Mouse (Mus musculus) MEL (cell line): ENCODE data around the gene Fnbp1.

Experiments used
- CHD1 ChIP-seq: IDR thresholded peaks from 2 replicates; pipeline ENCODE4 v1.6.1; 2012; ENCODE audit warnings: low read depth, mild to moderate bottlenecking, inconsistent platforms, low read length, improper control_type of control experiment
- CHD2 ChIP-seq: IDR thresholded peaks from 2 replicates; pipeline ENCODE4 v1.6.1; 2011; ENCODE audit warnings: low read length, improper control_type of control experiment
- CTCF ChIP-seq, 3 experiments: IDR thresholded peaks in 2 of 3; conservative IDR thresholded peaks in 1 of 3; 2 replicates each; pipeline ENCODE4 v1.5.1; 2011 to 2012; ENCODE audit warnings: low read length in 3 of 3, low read depth in 2 of 3, mild to moderate bottlenecking in 2 of 3, improper control_type of control experiment in 1 of 3, inconsistent platforms in 1 of 3, mixed read lengths in 1 of 3, moderate library complexity in 1 of 3; ENCODE audit not compliant: control insufficient read depth in 1 of 3, insufficient read depth in 1 of 3, poor library complexity in 1 of 3, severe bottlenecking in 1 of 3
- ELF1 ChIP-seq: IDR thresholded peaks from 2 replicates; pipeline ENCODE4 v1.6.1; 2014; ENCODE audit warnings: low read depth, mild to moderate bottlenecking, inconsistent platforms, low read length, improper control_type of control experiment, moderate library complexity
- EP300 ChIP-seq, 2 experiments: IDR thresholded peaks; 2 replicates each; pipeline ENCODE4 v1.6.1; 2011; ENCODE audit warnings: improper control_type of control experiment in 2 of 2, low read length in 2 of 2, low read depth in 1 of 2, mild to moderate bottlenecking in 1 of 2
- HCFC1 ChIP-seq: IDR thresholded peaks from 2 replicates; pipeline ENCODE4 v1.6.1; 2012; ENCODE audit warnings: low read depth, mild to moderate bottlenecking, inconsistent platforms, low read length, improper control_type of control experiment, moderate library complexity
- MAX ChIP-seq: IDR thresholded peaks from 2 replicates; pipeline ENCODE4 v1.6.1; 2011; ENCODE audit warnings: low read length, improper control_type of control experiment
- MEF2A ChIP-seq: IDR thresholded peaks from 2 replicates; pipeline ENCODE4 v1.6.1; 2014; ENCODE audit warnings: low read depth, mild to moderate bottlenecking, inconsistent platforms, low read length, improper control_type of control experiment; ENCODE audit not compliant: poor library complexity, insufficient replicate concordance, severe bottlenecking; ENCODE audit errors: extremely low read depth
- MXI1 ChIP-seq: IDR thresholded peaks from 2 replicates; pipeline ENCODE4 v1.6.1; 2011; ENCODE audit warnings: mild to moderate bottlenecking, low read depth, low read length, improper control_type of control experiment
- POLR2A ChIP-seq, 2 experiments: IDR thresholded peaks; 2 replicates each; pipeline ENCODE4 v1.6.1; 2011 to 2012; ENCODE audit warnings: low read length in 2 of 2, mild to moderate bottlenecking in 2 of 2, control low read depth in 1 of 2, improper control_type of control experiment in 1 of 2, low read depth in 1 of 2, moderate library complexity in 1 of 2; ENCODE audit not compliant: control insufficient read depth in 1 of 2, insufficient read depth in 1 of 2, poor library complexity in 1 of 2
- ZC3H11A ChIP-seq: IDR thresholded peaks from 2 replicates; pipeline ENCODE4 v1.6.1; 2012; ENCODE audit warnings: low read depth, mild to moderate bottlenecking, inconsistent platforms, low read length, improper control_type of control experiment
- ZKSCAN1 ChIP-seq: IDR thresholded peaks from 2 replicates; pipeline ENCODE4 v1.6.1; 2012; ENCODE audit warnings: low read depth, mild to moderate bottlenecking, inconsistent platforms, low read length, improper control_type of control experiment, moderate library complexity

DNA sequence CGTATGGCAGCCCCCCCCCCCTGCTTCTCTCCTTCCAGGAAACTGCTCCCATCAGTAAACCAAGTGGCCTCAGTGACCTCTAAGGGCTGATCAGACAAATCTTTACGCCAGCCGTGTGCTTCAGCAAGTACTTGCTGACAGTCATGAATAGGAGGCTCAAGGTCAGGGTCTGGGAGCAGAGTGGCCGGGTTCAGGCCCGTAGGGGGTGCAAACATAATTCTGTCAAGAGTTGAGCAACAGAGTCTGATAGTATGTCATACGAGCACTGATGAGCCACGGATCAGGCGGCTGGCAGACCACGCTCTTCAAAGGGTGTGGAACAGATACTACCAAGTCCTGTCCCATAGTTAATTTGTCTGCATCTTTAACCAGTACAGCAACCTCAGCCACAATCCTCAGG is 151.6 kb downstream of the Fnbp1 start:
- TF ChIP-seq POLR2A (IDR thresholded peaks at IDR 0.05; ENCODE audit: control insufficient read depth in 1 of 2, insufficient read depth in 1 of 2, low read depth in 1 of 2, low read length in 2 of 2, poor library complexity in 1 of 2) = no peak
- TF ChIP-seq EP300 (IDR thresholded peaks at IDR 0.05; ENCODE audit: low read depth in 1 of 2, low read length in 2 of 2) = no peak
- TF ChIP-seq MXI1 = no peak
- no peak for TF ChIP-seq CHD1
- no peak for TF ChIP-seq CTCF (IDR thresholded peaks at IDR 0.05 in 2 of 3, conservative IDR thresholded peaks at IDR 0.05 in 1 of 3; ENCODE audit: control insufficient read depth in 1 of 3, insufficient read depth in 1 of 3, low read depth in 2 of 3, low read length in 3 of 3, poor library complexity in 1 of 3, severe bottlenecking in 1 of 3)
- no peak for TF ChIP-seq ZC3H11A
- no peak for TF ChIP-seq ZKSCAN1
- no peak for TF ChIP-seq MEF2A
- no peak for TF ChIP-seq HCFC1
- no peak for TF ChIP-seq CHD2
- no peak for TF ChIP-seq ELF1
- no peak for TF ChIP-seq MAX
